In the genomic region with DNA sequence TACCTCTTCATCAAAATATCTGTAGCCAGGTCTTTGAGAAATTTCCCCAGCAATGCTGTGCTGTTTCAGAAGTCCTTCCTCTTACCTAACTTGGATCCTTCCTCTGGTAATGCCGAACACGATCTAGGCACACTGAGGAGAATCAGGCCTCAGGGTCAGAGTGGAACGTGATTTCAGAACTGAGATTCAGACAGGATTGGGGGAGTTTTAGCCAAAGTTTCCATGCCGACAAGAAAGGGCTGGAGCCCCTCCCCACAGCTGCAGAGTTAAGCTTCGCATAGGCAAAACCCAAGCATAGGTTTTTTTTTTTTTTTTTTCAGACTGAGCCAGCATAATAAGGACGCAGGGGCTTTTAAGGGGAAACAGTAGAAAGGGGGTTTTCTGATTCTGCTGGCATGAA, we compare ENCODE assay signal across 20 mouse cellular contexts. TPM values are rescaled to one million over a fixed set of nuclear protein-coding genes. Genes with fewer than 3 reads are reported as not detected.
DNase-seq lines count a peak whose midpoint lies in the region; ATAC-seq and TF ChIP-seq lines count a peak whose summit lies in the region.
"Had no signal": no experiment of that assay in that cellular context is flagged by ENCODE, and none has a peak within 500 bp of the region (broad histone marks: within the 10 kb centered on the region; RNA-seq: fewer than 3 reads in every experiment).

No protein-coding gene starts in this region.

- no peak overlapping the region for H3K4me2 ChIP-seq in forebrain, postnatal 0 days (ENCODE audit: low read depth)
- no peak overlapping the region for H3K4me2 ChIP-seq in forebrain, embryonic 13.5 days
- H3K4me2 ChIP-seq in midbrain, postnatal 0 days (ENCODE audit: low read depth, low read length, poor library complexity, severe bottlenecking) = no peak overlapping the region
- 0 out of 2 replicates have a peak overlapping the region, but pooled peaks have one; percentile 10 for H3K4me2 ChIP-seq in embryonic facial prominence, embryonic 11.5 days (ENCODE audit: low read depth, low read length)
- peak overlapping the region; percentile 46 for H3K4me2 ChIP-seq in limb, embryonic 13.5 days (replicated peaks)
- H3K4me2 ChIP-seq: kidney, embryonic 15.5 days; liver, embryonic 12.5 days; neural tube, embryonic 15.5 days had no signal

- no peak overlapping the region for H3K4me3 ChIP-seq in forebrain, postnatal 0 days (ENCODE audit: low read depth, low read length)
- no peak overlapping the region for H3K4me3 ChIP-seq in forebrain, embryonic 13.5 days
- peak overlapping the region; percentile 38; the same call in 1 of the 2 replicates for H3K4me3 ChIP-seq in midbrain, embryonic 10.5 days
- H3K4me3 ChIP-seq in midbrain, postnatal 0 days (ENCODE audit: low read depth, low read length) = no peak overlapping the region
- no peak overlapping the region for H3K4me3 ChIP-seq in embryonic facial prominence, embryonic 11.5 days (ENCODE audit: low read depth, low read length)
- no peak overlapping the region for H3K4me3 ChIP-seq in limb, embryonic 13.5 days
- H3K4me3 ChIP-seq: kidney, embryonic 15.5 days; liver, embryonic 12.5 days; midbrain, embryonic 13.5 days; neural tube, embryonic 15.5 days had no signal

- peaks cover 7% of the 10 kb centered on the region; the same call in 1 of the 2 replicates for H3K4me1 ChIP-seq in forebrain, postnatal 0 days (ENCODE audit: insufficient read depth)
- peaks cover 34% of the 10 kb centered on the region for H3K4me1 ChIP-seq in forebrain, embryonic 13.5 days
- peaks cover 94% of the 10 kb centered on the region for H3K4me1 ChIP-seq in midbrain, embryonic 10.5 days
- H3K4me1 ChIP-seq in midbrain, postnatal 0 days (ENCODE audit: insufficient read depth, low read length) = peaks cover 4% of the 10 kb centered on the region; the same call in 1 of the 2 replicates
- H3K4me1 ChIP-seq in embryonic facial prominence, embryonic 11.5 days (ENCODE audit: control insufficient read depth, insufficient read depth, low read length) = peaks cover 16% of the 10 kb centered on the region
- H3K4me1 ChIP-seq in limb, embryonic 13.5 days = peaks cover 46% of the 10 kb centered on the region

- no peak overlapping the region for H3K27ac ChIP-seq in forebrain, postnatal 0 days (ENCODE audit: low read depth, low read length)
- H3K27ac ChIP-seq in forebrain, embryonic 13.5 days = no peak overlapping the region
- peak overlapping the region; percentile 74; the same call in 1 of the 2 replicates for H3K27ac ChIP-seq in midbrain, embryonic 10.5 days (replicated peaks)
- H3K27ac ChIP-seq in midbrain, postnatal 0 days (ENCODE audit: low read depth, low read length) = no peak overlapping the region
- 0 out of 2 replicates have a peak overlapping the region, but pooled peaks have one; percentile 15 for H3K27ac ChIP-seq in embryonic facial prominence, embryonic 11.5 days (replicated peaks; ENCODE audit: low read depth, low read length)
- H3K27ac ChIP-seq in limb, embryonic 13.5 days = no peak overlapping the region; the same call in 1 of the 2 replicates
- H3K27ac ChIP-seq: hindbrain, postnatal 0 days; kidney, embryonic 15.5 days; liver, embryonic 12.5 days; midbrain, embryonic 13.5 days; neural tube, embryonic 15.5 days had no signal

- no peak overlapping the region for H3K9ac ChIP-seq in forebrain, postnatal 0 days
- H3K9ac ChIP-seq in forebrain, embryonic 13.5 days = no peak overlapping the region
- H3K9ac ChIP-seq in midbrain, postnatal 0 days (replicated peaks; ENCODE audit: low read length, poor library complexity, severe bottlenecking) = no peak overlapping the region
- no peak overlapping the region for H3K9ac ChIP-seq in embryonic facial prominence, embryonic 11.5 days (replicated peaks; ENCODE audit: low read length)
- H3K9ac ChIP-seq in limb, embryonic 13.5 days = no peak overlapping the region
- H3K9ac ChIP-seq: kidney, embryonic 15.5 days; liver, embryonic 12.5 days; neural tube, embryonic 15.5 days had no signal

- peak; percentile 26 for DNase-seq in forebrain, postnatal 0 days
- no peak for DNase-seq in midbrain, embryonic 10.5 days (ENCODE audit: low spot score)
- no peak for DNase-seq in midbrain, postnatal 0 days (ENCODE audit: low spot score)
- DNase-seq in embryonic facial prominence, embryonic 11.5 days (ENCODE audit: low spot score) = peak; percentile 56
- DNase-seq: adrenal gland, adult 2 months; cerebellum, adult 9-10 months; heart, postnatal 4 days; layer of hippocampus, postnatal 36 days; lung, adult 2 months; spleen, adult 18-20 months; thymus, adult 18-20 months had no signal

- no peaks in the 10 kb centered on the region for H3K27me3 ChIP-seq in forebrain, postnatal 0 days (ENCODE audit: insufficient read depth, low read length)
- H3K27me3 ChIP-seq in forebrain, embryonic 13.5 days = peaks cover 21% of the 10 kb centered on the region
- H3K27me3 ChIP-seq in midbrain, embryonic 10.5 days (ENCODE audit: low read depth, poor library complexity, severe bottlenecking) = no peaks in the 10 kb centered on the region
- no peaks in the 10 kb centered on the region for H3K27me3 ChIP-seq in midbrain, postnatal 0 days (ENCODE audit: insufficient read depth, low read length)
- no peaks in the 10 kb centered on the region for H3K27me3 ChIP-seq in embryonic facial prominence, embryonic 11.5 days (ENCODE audit: control insufficient read depth, insufficient read depth, low read length)
- H3K27me3 ChIP-seq in limb, embryonic 13.5 days = peaks cover 85% of the 10 kb centered on the region
- H3K27me3 ChIP-seq: neural tube, embryonic 15.5 days had no signal

- no peak for ATAC-seq in forebrain, postnatal 0 days
- no peak for ATAC-seq in forebrain, embryonic 13.5 days
- no peak for ATAC-seq in midbrain, postnatal 0 days (ENCODE audit: low FRiP score)
- no peak for ATAC-seq in embryonic facial prominence, embryonic 11.5 days (replicated peaks; ENCODE audit: insufficient number of reproducible peaks, low FRiP score, low TSS enrichment, low read depth)
- ATAC-seq in limb, embryonic 13.5 days (ENCODE audit: low FRiP score, low read depth) = no peak
- no peak for ATAC-seq in activated CD4-positive, CD25-positive, alpha-beta regulatory T cell, adult 4 months
- ATAC-seq: hindbrain, postnatal 0 days; intestine, postnatal 0 days; liver, embryonic 12.5 days had no signal

- H3K9me3 ChIP-seq in forebrain, postnatal 0 days (ENCODE audit: low read length) = no peaks in the 10 kb centered on the region
- no peaks in the 10 kb centered on the region for H3K9me3 ChIP-seq in forebrain, embryonic 13.5 days (replicated peaks)
- no peaks in the 10 kb centered on the region for H3K9me3 ChIP-seq in midbrain, embryonic 10.5 days (replicated peaks)
- H3K9me3 ChIP-seq in midbrain, postnatal 0 days (ENCODE audit: low read length) = no peaks in the 10 kb centered on the region
- H3K9me3 ChIP-seq in embryonic facial prominence, embryonic 11.5 days (replicated peaks; ENCODE audit: control insufficient read depth, low read length) = no peaks in the 10 kb centered on the region
- no peaks in the 10 kb centered on the region for H3K9me3 ChIP-seq in limb, embryonic 13.5 days
- H3K9me3 ChIP-seq: kidney, embryonic 15.5 days; liver, embryonic 12.5 days; midbrain, embryonic 13.5 days; neural tube, embryonic 15.5 days had no signal

- H3K36me3 ChIP-seq in forebrain, postnatal 0 days (ENCODE audit: insufficient read depth) = no peaks in the 10 kb centered on the region
- no peaks in the 10 kb centered on the region for H3K36me3 ChIP-seq in forebrain, embryonic 13.5 days (ENCODE audit: poor library complexity, severe bottlenecking)
- peaks cover 66% of the 10 kb centered on the region for H3K36me3 ChIP-seq in midbrain, embryonic 10.5 days
- no peaks in the 10 kb centered on the region for H3K36me3 ChIP-seq in midbrain, postnatal 0 days (ENCODE audit: insufficient read depth, low read length)
- H3K36me3 ChIP-seq in embryonic facial prominence, embryonic 11.5 days (replicated peaks; ENCODE audit: control insufficient read depth, insufficient read depth, low read depth, low read length) = no peaks in the 10 kb centered on the region
- H3K36me3 ChIP-seq in limb, embryonic 13.5 days = no peaks in the 10 kb centered on the region
- H3K36me3 ChIP-seq: kidney, embryonic 15.5 days; liver, embryonic 12.5 days; midbrain, embryonic 13.5 days; neural tube, embryonic 15.5 days had no signal

- 26% methylated on average over 6 of the region's 6 CpGs for WGBS in forebrain, postnatal 0 days
- 21% methylated on average over 6 of the region's 6 CpGs for WGBS in forebrain, embryonic 13.5 days
- 23% methylated on average over 6 of the region's 6 CpGs for WGBS in midbrain, embryonic 10.5 days
- WGBS in midbrain, postnatal 0 days = 28% methylated on average over 6 of the region's 6 CpGs
- WGBS in embryonic facial prominence, embryonic 11.5 days = 16% methylated on average over 6 of the region's 6 CpGs
- WGBS in limb, embryonic 13.5 days = 12% methylated on average over 6 of the region's 6 CpGs

- TF ChIP-seq CTCF in forebrain, postnatal 0 days (IDR thresholded peaks at IDR 0.05; ENCODE audit: low read depth) = no peak
- TF ChIP-seq CTCF in midbrain, postnatal 0 days (IDR thresholded peaks at IDR 0.05) = no peak

RNA-seq across cellular contexts. Expression of gene Zbtb16, which starts 12.2 kb away (rescaled TPM):
- total RNA-seq in forebrain, postnatal 0 days (2014; rRNA removed) = 8.2 and 12.6 TPM in 2 replicates
- polyA plus RNA-seq in forebrain, postnatal 0 days (2015; fragmentation: Nextera tagmentation; extraction: Ambion mirVana) = 4.7 and 6.8 TPM in 2 replicates
- 3.2 and 3.4 TPM in 2 replicates for polyA plus RNA-seq in forebrain, embryonic 13.5 days (2015; fragmentation: Nextera tagmentation; extraction: Ambion mirVana)
- 39.8 and 48.1 TPM in 2 replicates for polyA plus RNA-seq in midbrain, embryonic 10.5 days (2016; fragmentation: Nextera tagmentation; extraction: Ambion mirVana)
- total RNA-seq in midbrain, postnatal 0 days (2014; rRNA removed) = 8.3 and 12.6 TPM in 2 replicates
- polyA plus RNA-seq in midbrain, postnatal 0 days (2015; fragmentation: Nextera tagmentation; extraction: Ambion mirVana) = 5.5 and 6.1 TPM in 2 replicates
- 3.0 and 4.8 TPM in 2 replicates for polyA plus RNA-seq in embryonic facial prominence, embryonic 11.5 days (2014; fragmentation: Nextera tagmentation; extraction: Ambion mirVana)
- polyA plus RNA-seq in limb, embryonic 13.5 days (2015; fragmentation: Nextera tagmentation; extraction: Ambion mirVana) = 1.1 and 1.3 TPM in 2 replicates
- polyA plus RNA-seq in activated CD4-positive, CD25-positive, alpha-beta regulatory T cell, adult 4 months (2017; shearing (Covaris generic)) = not detected

Comparison
In these comparisons a context has a peak if more than half of its experiments do, and no peak if none do; other contexts are left out.
1. H3K27ac ChIP-seq: peak in midbrain, embryonic 10.5 days (single experiment) and embryonic facial prominence, embryonic 11.5 days (single experiment); none in forebrain, postnatal 0 days (single experiment), forebrain, embryonic 13.5 days (single experiment), midbrain, postnatal 0 days (single experiment) and limb, embryonic 13.5 days (single experiment).
2. DNase-seq: peak in forebrain, postnatal 0 days (single experiment) and embryonic facial prominence, embryonic 11.5 days (single experiment); none in midbrain, embryonic 10.5 days (single experiment) and midbrain, postnatal 0 days (single experiment).
3. H3K4me2 ChIP-seq: peak in embryonic facial prominence, embryonic 11.5 days (single experiment) and limb, embryonic 13.5 days (single experiment); none in forebrain, postnatal 0 days (single experiment), forebrain, embryonic 13.5 days (single experiment) and midbrain, postnatal 0 days (single experiment).